Mouse (Mus musculus) testis, adult 2 months (tissue): ENCODE measurements around the gene Lrrc4. TPM values are rescaled to one million over a fixed set of nuclear protein-coding genes. Genes with fewer than 3 reads are reported as not detected.

ENCODE experiments used
- H3K27ac ChIP-seq: fragments of 200-500 bp; 2 replicates; pipeline ENCODE4 v1.5.1; 2012; ENCODE audit warnings: low read depth, low read length; ENCODE audit not compliant: control insufficient read depth, insufficient read depth
- H3K27me3 ChIP-seq: fragments of 200-500 bp; 2 replicates; pipeline ENCODE4 v1.6.1; 2012; ENCODE audit warnings: mild to moderate bottlenecking, low read length, moderate library complexity; ENCODE audit not compliant: control insufficient read depth, insufficient read depth
- H3K36me3 ChIP-seq: fragments of 200-500 bp; 2 replicates; pipeline ENCODE4 v1.6.1; 2012; ENCODE audit warnings: mild to moderate bottlenecking, low read length; ENCODE audit not compliant: control insufficient read depth, insufficient read depth
- H3K4me1 ChIP-seq: fragments of 200-500 bp; 2 replicates; pipeline ENCODE4 v1.6.1; 2012; ENCODE audit warnings: low read length; ENCODE audit not compliant: control insufficient read depth, insufficient read depth
- H3K4me3 ChIP-seq: fragments of 200-500 bp; 2 replicates; pipeline ENCODE4 v1.5.1; 2012; ENCODE audit warnings: low read depth, mild to moderate bottlenecking, low read length, moderate library complexity, mixed read lengths; ENCODE audit not compliant: control insufficient read depth
- CTCF ChIP-seq: fragments of 200-500 bp; IDR thresholded peaks from 2 replicates; pipeline ENCODE4 v1.5.1; 2012; ENCODE audit warnings: low read depth, mild to moderate bottlenecking, inconsistent platforms, low read length, moderate library complexity; ENCODE audit not compliant: control insufficient read depth, insufficient read depth, insufficient replicate concordance
- POLR2A ChIP-seq: fragments of 200-500 bp; IDR thresholded peaks from 2 replicates; pipeline ENCODE4 v1.6.1; 2012; ENCODE audit warnings: low read depth, mild to moderate bottlenecking, inconsistent platforms, low read length, moderate library complexity; ENCODE audit not compliant: control insufficient read depth
- polyA plus RNA-seq: library from polyadenylated mRNA; depleted of rRNA; stranded (reverse); fragments of >200 nt; gene quantifications from 2 replicates; pipeline ENCODE4 v1.2.3, GENCODE M21; 2012

Gene Lrrc4
- polyA plus RNA-seq, 1 experiment: 3.0 TPM

DNA sequence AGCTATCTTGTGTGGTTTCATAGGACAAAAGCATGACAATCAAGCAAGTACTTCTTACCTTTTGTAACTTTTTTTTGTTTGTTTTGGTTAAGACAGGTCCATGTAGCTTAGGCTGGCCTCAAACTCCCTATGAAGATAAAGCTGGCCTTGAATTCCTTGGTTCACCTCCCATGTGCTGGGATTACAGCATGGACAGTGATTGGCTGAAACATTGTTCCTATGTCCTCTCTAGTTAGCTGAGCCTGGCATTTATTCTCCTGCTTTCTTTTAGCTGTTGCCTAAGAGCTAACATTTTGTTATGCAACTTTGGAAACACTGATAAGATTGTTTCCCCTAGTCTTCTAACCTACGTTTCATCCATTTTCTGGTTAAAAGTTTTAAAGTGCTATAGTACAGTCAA lies 93.9 kb downstream of the Lrrc4 start:
- TF ChIP-seq CTCF (no peak), POLR2A (no peak)
- no peaks in the 10 kb centered on the region for H3K4me1 ChIP-seq
- H3K36me3 ChIP-seq: no peaks in the 10 kb centered on the region
- H3K27me3 ChIP-seq: no peaks in the 10 kb centered on the region
- H3K27ac ChIP-seq: no peak overlapping the region
- no peak overlapping the region for H3K4me3 ChIP-seq

DNA sequence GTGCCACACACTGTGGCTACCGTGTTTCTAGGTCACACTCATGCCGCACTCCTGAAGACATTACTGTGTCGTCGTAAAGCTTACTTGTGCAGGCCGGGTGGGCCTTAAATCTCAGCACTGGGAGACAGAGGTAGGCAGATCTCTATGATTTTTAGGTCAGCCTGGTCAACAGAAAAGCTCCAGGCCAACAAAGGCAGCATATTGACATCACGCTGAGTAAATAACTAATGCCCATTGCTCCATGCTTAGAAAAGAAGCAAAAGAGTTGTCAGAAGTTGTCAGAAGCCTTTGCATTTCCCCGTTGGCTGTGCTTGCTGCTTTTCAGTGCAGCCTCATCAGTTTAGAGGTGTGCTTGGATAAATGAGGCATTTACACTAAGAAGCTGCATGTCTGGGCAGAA lies 94.9 kb downstream of the Lrrc4 start:
- TF ChIP-seq POLR2A (no peak), CTCF (no peak)
- Histone ChIP-seq H3K4me1 (no peaks in the 10 kb centered on the region), H3K27me3 (no peaks in the 10 kb centered on the region), H3K36me3 (no peaks in the 10 kb centered on the region), H3K27ac (no peak overlapping the region), H3K4me3 (no peak overlapping the region)

DNA sequence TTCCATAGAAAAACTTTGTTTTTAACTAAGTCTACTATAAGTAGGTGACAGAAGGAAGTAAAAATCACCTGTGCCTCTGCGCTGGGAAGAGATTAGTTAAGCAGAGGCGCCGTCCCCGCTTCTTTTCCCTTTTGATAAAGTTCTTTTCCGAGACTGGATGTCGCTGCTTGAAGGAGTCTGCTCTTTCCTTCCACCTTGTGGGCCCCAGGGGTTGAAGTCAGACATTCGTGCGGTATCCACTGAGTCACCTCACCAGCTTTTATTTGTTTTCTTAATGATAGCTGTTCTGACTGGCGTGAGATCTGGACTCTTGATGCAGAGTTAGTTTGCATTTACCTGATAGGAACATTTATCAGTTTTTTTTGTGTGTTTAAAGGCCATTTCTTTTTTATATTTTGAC lies 96.4 kb downstream of the Lrrc4 start:
- TF ChIP-seq CTCF: no peak
- TF ChIP-seq POLR2A: no peak
- H3K4me1 ChIP-seq: no peaks in the 10 kb centered on the region

DNA sequence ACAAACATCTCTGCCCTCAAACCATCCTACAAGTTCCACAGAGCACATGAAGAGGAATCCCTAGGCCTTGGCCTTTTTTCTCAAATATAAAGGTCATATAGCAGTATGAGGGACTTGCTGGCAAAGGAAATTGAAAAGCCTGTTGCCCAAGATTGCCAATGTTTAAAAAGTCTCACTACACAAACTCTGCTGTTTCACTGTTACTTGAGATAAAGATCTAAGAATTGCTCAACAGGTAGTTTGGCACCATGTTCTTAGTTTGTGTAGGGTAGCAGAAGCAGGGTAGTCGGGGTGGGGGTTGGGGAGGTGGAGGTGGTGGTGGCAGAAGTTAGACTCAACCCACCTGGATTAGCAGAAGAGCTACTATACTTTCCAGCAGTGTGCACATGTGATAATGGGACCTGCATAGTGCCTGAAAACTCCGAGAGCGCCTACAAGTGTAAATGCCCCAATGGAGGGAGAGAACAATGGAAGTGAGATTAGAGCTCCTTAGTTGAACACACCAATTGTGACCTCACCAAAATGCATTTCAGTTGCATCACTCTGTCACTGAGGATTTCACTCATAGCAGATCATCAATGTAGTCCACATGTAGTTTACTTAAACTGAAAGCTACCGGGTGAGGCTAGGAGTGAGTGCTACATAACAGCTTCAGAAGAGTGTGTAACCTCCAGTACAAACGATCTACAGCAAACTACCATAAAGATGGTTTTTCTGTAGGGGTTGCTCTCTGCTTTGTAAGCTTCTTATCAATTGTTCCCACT lies 97.5 kb downstream of the Lrrc4 start:
- Histone ChIP-seq H3K4me3 (no peak overlapping the region), H3K27me3 (no peaks in the 10 kb centered on the region), H3K4me1 (no peaks in the 10 kb centered on the region), H3K27ac (no peak overlapping the region), H3K36me3 (no peaks in the 10 kb centered on the region)
- TF ChIP-seq CTCF (no peak), POLR2A (no peak)

More for the DNA sequence above, 96.4 kb downstream of the Lrrc4 start:
- H3K27me3 ChIP-seq: no peaks in the 10 kb centered on the region
- no peak overlapping the region for H3K4me3 ChIP-seq
- H3K36me3 ChIP-seq: no peaks in the 10 kb centered on the region
- H3K27ac ChIP-seq: no peak overlapping the region

DNA sequence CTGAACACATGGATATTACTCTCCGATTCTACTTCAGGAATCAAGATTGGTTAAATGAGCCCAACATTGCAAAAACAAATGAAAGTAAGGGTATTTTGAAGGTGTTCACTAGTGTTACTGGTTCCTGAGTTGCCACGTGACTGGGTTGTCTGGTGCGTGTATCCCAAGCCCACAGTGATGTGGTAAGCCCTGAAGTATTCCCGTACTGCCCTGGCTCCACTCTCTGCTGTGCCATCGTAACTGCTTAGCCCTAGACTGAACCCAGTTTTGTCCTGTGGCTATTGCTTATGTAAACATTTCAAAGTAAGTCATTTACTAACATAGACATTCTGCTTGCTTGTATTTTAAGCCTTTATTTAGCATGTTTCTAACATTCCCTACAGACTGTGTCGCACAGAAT lies 100.3 kb downstream of the Lrrc4 start:
- no peak for TF ChIP-seq POLR2A
- no peak for TF ChIP-seq CTCF
- Histone ChIP-seq H3K27me3 (no peaks in the 10 kb centered on the region), H3K36me3 (no peaks in the 10 kb centered on the region), H3K4me1 (no peaks in the 10 kb centered on the region), H3K4me3 (no peak overlapping the region), H3K27ac (no peak overlapping the region)

DNA sequence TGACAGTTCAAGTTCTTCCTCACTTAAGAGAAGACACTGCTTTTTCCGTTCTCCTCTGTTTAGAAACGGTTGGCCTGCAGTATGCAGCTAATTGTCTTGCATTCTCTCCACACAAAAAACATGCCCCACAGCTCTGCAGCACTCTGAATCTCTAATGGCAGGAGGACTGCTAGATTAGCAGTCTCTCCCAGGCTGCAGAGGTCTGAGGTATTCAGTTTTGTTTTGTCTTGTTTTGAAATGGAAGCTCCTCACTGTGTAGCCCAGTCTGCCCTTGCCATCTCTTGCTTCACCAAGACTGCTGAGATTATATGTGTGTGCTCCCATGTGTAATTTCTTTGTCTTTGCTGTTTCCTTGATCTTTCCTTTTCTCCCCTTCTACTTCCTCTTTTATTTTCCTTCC lies 101.9 kb downstream of the Lrrc4 start:
- H3K36me3 ChIP-seq: no peaks in the 10 kb centered on the region
- peaks cover 1% of the 10 kb centered on the region; the same call in 1 of the 2 replicates for H3K4me1 ChIP-seq
- H3K27ac ChIP-seq: no peak overlapping the region
- H3K4me3 ChIP-seq: no peak overlapping the region
- TF ChIP-seq POLR2A (no peak), CTCF (no peak)
- no peaks in the 10 kb centered on the region for H3K27me3 ChIP-seq

DNA sequence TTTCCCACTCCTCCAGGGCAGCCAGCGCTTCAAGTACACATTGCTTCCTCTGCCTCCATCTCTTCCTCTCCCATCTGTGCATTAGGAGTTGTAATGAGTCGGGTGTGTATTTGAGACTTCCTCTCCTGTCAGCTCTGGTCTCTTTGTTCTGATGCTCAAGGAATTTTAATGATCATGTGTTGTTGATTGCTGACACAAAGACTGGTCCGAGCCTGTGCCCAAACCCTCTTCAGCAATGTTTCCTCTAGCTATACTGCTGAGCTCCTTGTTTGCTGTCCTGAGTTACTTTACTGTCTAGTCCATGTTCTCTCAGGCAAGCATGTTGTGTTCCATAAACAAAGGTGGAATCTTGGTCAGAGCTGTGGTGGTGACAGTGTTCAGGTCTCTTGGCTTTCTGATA lies 102.3 kb downstream of the Lrrc4 start:
- H3K4me3 ChIP-seq: no peak overlapping the region
- no peak overlapping the region for H3K27ac ChIP-seq
- H3K4me1 ChIP-seq: peaks cover 3% of the 10 kb centered on the region; the same call in 1 of the 2 replicates
- TF ChIP-seq POLR2A (no peak), CTCF (no peak)
- H3K36me3 ChIP-seq: no peaks in the 10 kb centered on the region
- H3K27me3 ChIP-seq: no peaks in the 10 kb centered on the region
